In genomic region chr13:97243962-97244711, GRCm38 (mm10) we compare ENCODE assay signal across 12 mouse cellular contexts. TPM values are rescaled to one million over a fixed set of nuclear protein-coding genes. Genes with fewer than 3 reads are reported as not detected.
A peak's percentile ranks its signal among the peaks of the same experiment; 100 is the strongest.
DNase-seq lines count a peak whose midpoint lies in the region; ATAC-seq and TF ChIP-seq lines count a peak whose summit lies in the region.
"Had no signal": no experiment of that assay in that cellular context is flagged by ENCODE, and none has a peak within 500 bp of the region (broad histone marks: within the 10 kb centered on the region; RNA-seq: fewer than 3 reads in every experiment).

No protein-coding gene starts in this region.

- H3K4me3 ChIP-seq in lung, embryonic 15.5 days = peak overlapping the region; percentile 88
- peak overlapping the region; percentile 98 for H3K4me3 ChIP-seq in forebrain, embryonic 11.5 days (ENCODE audit: low read depth, low read length)
- no peak overlapping the region for H3K4me3 ChIP-seq in limb, embryonic 11.5 days (ENCODE audit: low read depth, low read length)
- H3K4me3 ChIP-seq in neural tube, embryonic 15.5 days (replicated peaks) = peak overlapping the region; percentile 92
- no peak overlapping the region for H3K4me3 ChIP-seq in cerebellum, adult 2 months (replicated peaks; ENCODE audit: insufficient read depth, low read depth, low read length)

- peak overlapping the region; percentile 88 for H3K9ac ChIP-seq in lung, embryonic 15.5 days
- H3K9ac ChIP-seq in forebrain, embryonic 11.5 days (ENCODE audit: low read length) = peak overlapping the region; percentile 98
- H3K9ac ChIP-seq in limb, embryonic 11.5 days (ENCODE audit: low read length) = no peak overlapping the region
- H3K9ac ChIP-seq in neural tube, embryonic 15.5 days (replicated peaks) = peak overlapping the region; percentile 70

- H3K36me3 ChIP-seq in lung, embryonic 15.5 days = peaks cover 36% of the 10 kb centered on the region
- peaks cover 17% of the 10 kb centered on the region for H3K36me3 ChIP-seq in forebrain, embryonic 11.5 days (ENCODE audit: control insufficient read depth, insufficient read depth, low read length)
- H3K36me3 ChIP-seq in limb, embryonic 11.5 days (ENCODE audit: control insufficient read depth, insufficient read depth, low read length) = peaks cover 22% of the 10 kb centered on the region
- H3K36me3 ChIP-seq in neural tube, embryonic 15.5 days = peaks cover 24% of the 10 kb centered on the region

- peaks cover 58% of the 10 kb centered on the region for H3K4me1 ChIP-seq in lung, embryonic 15.5 days
- H3K4me1 ChIP-seq in forebrain, embryonic 11.5 days (replicated peaks; ENCODE audit: control insufficient read depth, insufficient read depth, low read length) = peaks cover 39% of the 10 kb centered on the region
- H3K4me1 ChIP-seq in limb, embryonic 11.5 days (ENCODE audit: control insufficient read depth, insufficient read depth, low read length) = peaks cover 43% of the 10 kb centered on the region
- H3K4me1 ChIP-seq in neural tube, embryonic 15.5 days = peaks cover 81% of the 10 kb centered on the region
- H3K4me1 ChIP-seq in cerebellum, adult 2 months (ENCODE audit: control insufficient read depth, insufficient read depth, low read length) = 0 out of 2 replicates have a peak, but pooled peaks cover 6% of the 10 kb centered on the region

- peak overlapping the region; percentile 53 for H3K27ac ChIP-seq in lung, embryonic 15.5 days
- H3K27ac ChIP-seq in forebrain, embryonic 11.5 days (ENCODE audit: low read depth, low read length) = peak overlapping the region; percentile 62; the same call in 1 of the 2 replicates
- no peak overlapping the region for H3K27ac ChIP-seq in limb, embryonic 11.5 days (replicated peaks; ENCODE audit: low read depth, low read length)
- H3K27ac ChIP-seq in neural tube, embryonic 15.5 days (replicated peaks) = peak overlapping the region; percentile 98
- H3K27ac ChIP-seq in cerebellum, adult 2 months (ENCODE audit: insufficient read depth, low read length) = no peak overlapping the region

- TF ChIP-seq CTCF in cerebellum, adult 2 months (IDR thresholded peaks at IDR 0.05; ENCODE audit: borderline replicate concordance, insufficient read depth, low read depth, low read length) = no peak

- no peak for TF ChIP-seq POLR2A in cerebellum, adult 2 months (IDR thresholded peaks at IDR 0.05; ENCODE audit: borderline replicate concordance, insufficient read depth, low read length)

- WGBS in lung, embryonic 15.5 days = 35% methylated on average over 15 of the region's 15 CpGs
- 31% methylated on average over 15 of the region's 15 CpGs for WGBS in forebrain, embryonic 11.5 days
- 54% methylated on average over 15 of the region's 15 CpGs for WGBS in limb, embryonic 11.5 days
- WGBS in neural tube, embryonic 15.5 days = 12% methylated on average over 15 of the region's 15 CpGs
- WGBS in cerebellum, adult 2 months = 47% methylated on average over 15 of the region's 15 CpGs

- ATAC-seq in lung, embryonic 15.5 days (ENCODE audit: borderline replicate concordance, extremely low read depth, low FRiP score, low TSS enrichment) = no peak
- ATAC-seq in forebrain, embryonic 11.5 days (replicated peaks; ENCODE audit: low FRiP score) = no peak
- ATAC-seq in limb, embryonic 11.5 days (ENCODE audit: insufficient number of reproducible peaks, low FRiP score, low TSS enrichment, low read depth) = no peak
- ATAC-seq in neural tube, embryonic 15.5 days (ENCODE audit: low FRiP score) = no peak

- DNase-seq in lung, postnatal 4 days = no peak
- DNase-seq in forebrain, embryonic 11.5 days (ENCODE audit: low spot score) = peak; percentile 53
- DNase-seq in limb, embryonic 11.5 days (ENCODE audit: low spot score) = no peak
- DNase-seq in cerebellum, adult 2 months = no peak
- no peak for DNase-seq in layer of hippocampus, adult 18-20 months (ENCODE audit: low spot score in 2 of 2)
- no peak for DNase-seq in c-Kit-positive CD71-positive TER-119-positive erythroid progenitor cells, embryonic 14.5 days (ENCODE audit: low spot score)
- DNase-seq: cerebellum, postnatal 14 days; heart, postnatal 14 days; lung, adult 18-20 months; right cerebral cortex, adult 18-20 months had no signal

- peak overlapping the region; percentile 88 for H3K4me2 ChIP-seq in lung, embryonic 15.5 days
- H3K4me2 ChIP-seq in forebrain, embryonic 11.5 days (ENCODE audit: low read depth, low read length, severe bottlenecking) = peak overlapping the region; percentile 80
- peak overlapping the region; percentile 93 for H3K4me2 ChIP-seq in limb, embryonic 11.5 days (ENCODE audit: low read depth, severe bottlenecking)
- H3K4me2 ChIP-seq in neural tube, embryonic 15.5 days = peak overlapping the region; percentile 92

- H3K27me3 ChIP-seq in lung, embryonic 15.5 days = no peaks in the 10 kb centered on the region
- H3K27me3 ChIP-seq in forebrain, embryonic 11.5 days (ENCODE audit: control insufficient read depth, insufficient read depth, low read length) = no peaks in the 10 kb centered on the region
- H3K27me3 ChIP-seq in limb, embryonic 11.5 days (ENCODE audit: control insufficient read depth, insufficient read depth, low read length) = no peaks in the 10 kb centered on the region
- H3K27me3 ChIP-seq in neural tube, embryonic 15.5 days (replicated peaks) = no peaks in the 10 kb centered on the region
- H3K27me3 ChIP-seq in cerebellum, adult 2 months (ENCODE audit: control insufficient read depth, insufficient read depth, low read length) = no peaks in the 10 kb centered on the region; the same call in 1 of the 2 replicates

- H3K9me3 ChIP-seq in lung, embryonic 15.5 days = no peaks in the 10 kb centered on the region
- H3K9me3 ChIP-seq in forebrain, embryonic 11.5 days (ENCODE audit: control insufficient read depth, low read length) = no peaks in the 10 kb centered on the region
- no peaks in the 10 kb centered on the region for H3K9me3 ChIP-seq in limb, embryonic 11.5 days (ENCODE audit: control insufficient read depth, low read length)
- H3K9me3 ChIP-seq in neural tube, embryonic 15.5 days (replicated peaks) = no peaks in the 10 kb centered on the region

RNA-seq across cellular contexts. Expression of gene Enc1, which starts 3.2 kb away (rescaled TPM):
- polyA plus RNA-seq in lung, embryonic 15.5 days (2015; fragmentation: Nextera tagmentation; extraction: Ambion mirVana) = 11.7 and 12.5 TPM in 2 replicates
- 17.9 and 20.8 TPM in 2 replicates for polyA plus RNA-seq in forebrain, embryonic 11.5 days (2014; fragmentation: Nextera tagmentation; extraction: Ambion mirVana)
- polyA plus RNA-seq in limb, embryonic 11.5 days (2014; fragmentation: Nextera tagmentation; extraction: Ambion mirVana) = 6.7 and 7.3 TPM in 2 replicates
- 65.8 and 79.2 TPM in 2 replicates for polyA plus RNA-seq in neural tube, embryonic 15.5 days (2015; fragmentation: Nextera tagmentation; extraction: Ambion mirVana)
- 16.7 and 20.2 TPM in 2 replicates for polyA plus RNA-seq in cerebellum, adult 2 months (2012; rRNA removed)
- total RNA-seq in layer of hippocampus, adult 18-20 months (2021) = 100 to 1,000 TPM; 757 to 762 TPM

RNA-seq across cellular contexts. Expression of gene Hexb, which starts 46.0 kb away (rescaled TPM):
- polyA plus RNA-seq in lung, embryonic 15.5 days (2015; fragmentation: Nextera tagmentation; extraction: Ambion mirVana) = 32.3 and 34.7 TPM in 2 replicates
- polyA plus RNA-seq in forebrain, embryonic 11.5 days (2014; fragmentation: Nextera tagmentation; extraction: Ambion mirVana) = 20.3 and 22.2 TPM in 2 replicates
- polyA plus RNA-seq in limb, embryonic 11.5 days (2014; fragmentation: Nextera tagmentation; extraction: Ambion mirVana) = 20.8 and 22.2 TPM in 2 replicates
- polyA plus RNA-seq in neural tube, embryonic 15.5 days (2015; fragmentation: Nextera tagmentation; extraction: Ambion mirVana) = 54.5 and 66.1 TPM in 2 replicates
- 61.0 and 62.9 TPM in 2 replicates for polyA plus RNA-seq in cerebellum, adult 2 months (2012; rRNA removed)
- total RNA-seq in layer of hippocampus, adult 18-20 months (2021) = 100 to 1,000 TPM; 121 to 138 TPM

Comparison
In these comparisons a context has a peak if more than half of its experiments do, and no peak if none do; other contexts are left out.
1. H3K27ac ChIP-seq: peak in lung, embryonic 15.5 days (single experiment), forebrain, embryonic 11.5 days (single experiment) and neural tube, embryonic 15.5 days (single experiment); none in limb, embryonic 11.5 days (single experiment) and cerebellum, adult 2 months (single experiment).
2. H3K4me3 ChIP-seq: peak in lung, embryonic 15.5 days (single experiment), forebrain, embryonic 11.5 days (single experiment) and neural tube, embryonic 15.5 days (single experiment); none in limb, embryonic 11.5 days (single experiment) and cerebellum, adult 2 months (single experiment).
3. Peak in every context shown above with its lines, with median percentiles within 50 percentile points of each other: H3K4me2 ChIP-seq.